Mouse (Mus musculus) spleen, postnatal 36 days (tissue): ENCODE data around the gene Ajm1.
A peak's percentile ranks its signal among the peaks of the same experiment; 100 is the strongest.

Experiments
- DNase-seq, 2 experiments: peaks; one replicate each; pipeline ENCODE4 v3.0.0; 2022; ENCODE audit warnings: low spot score in 2 of 2, mixed read lengths in 1 of 2

The Ajm1 gene

GRCm38 (mm10) chr2:25581294-25581864 is at the start of gene Ajm1:
Gene Ajm1 (minus strand): TSS chr2:25581757.
- peak; percentile 66 to 69 for DNase-seq

GRCm38 (mm10) chr2:25628738-25629137 is 47.2 kb upstream of the Ajm1 start:
- peak in 1 of 2 experiments; percentile 11 for DNase-seq

DNA sequence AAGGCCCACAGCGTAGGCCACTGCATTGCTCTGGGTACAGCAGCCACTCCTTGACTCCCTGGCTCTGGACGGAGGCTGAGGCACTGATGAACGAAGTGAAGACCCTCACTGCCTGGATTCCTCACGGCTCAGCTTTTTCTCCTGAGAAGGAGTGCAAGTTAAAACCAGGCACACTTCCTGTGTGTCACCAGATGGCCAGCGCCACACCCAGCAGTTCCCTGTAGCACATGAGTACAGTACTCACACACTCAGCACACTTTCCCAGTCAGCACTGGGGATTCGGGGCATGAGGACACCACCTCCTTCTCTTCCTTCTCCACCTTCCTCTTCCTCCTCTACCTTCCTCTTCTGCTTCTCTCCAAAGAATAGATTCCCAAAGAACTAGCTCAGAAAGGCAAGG is 46.3 kb upstream of the Ajm1 start, which contains the start of gene Fcna:
Gene Fcna (minus strand): TSS at position 220 of the 400 bp plus-strand sequence.
- no peak for DNase-seq

DNA sequence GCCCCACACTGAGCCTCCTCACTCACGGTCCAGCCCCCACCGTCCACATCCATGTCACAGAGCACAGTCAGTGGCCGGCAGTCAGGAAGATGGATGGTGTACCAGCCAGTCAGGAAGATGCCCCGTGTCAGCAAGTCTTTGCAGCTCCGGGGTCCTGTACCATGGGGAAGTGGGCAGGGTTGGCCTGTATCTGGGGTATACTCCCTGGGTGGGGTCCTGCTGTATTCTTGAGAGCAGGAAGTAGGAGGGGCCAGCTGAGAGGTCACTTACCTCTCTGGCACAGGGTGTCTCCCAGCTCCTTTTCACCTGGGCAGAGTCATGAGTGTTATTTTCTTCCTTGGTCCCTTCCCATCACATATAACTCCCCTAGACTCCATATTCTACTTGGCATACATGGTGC is 44.4 kb upstream of the Ajm1 start:
- DNase-seq: no peak

GRCm38 (mm10) chr2:25621229-25622200 is 40.0 kb upstream of the Ajm1 start, which contains the start of gene Tmem141:
Gene Tmem141 (minus strand): TSS chr2:25622005.
- DNase-seq: peak; percentile 66 to 77

GRCm38 (mm10) chr2:25620852-25621228 is 39.3 kb upstream of the Ajm1 start:
- DNase-seq: no peak

- peak in 1 of 2 experiments; percentile 7 for DNase-seq
Observed at GRCm38 (mm10) chr2:25620386-25620785, 38.8 kb upstream of the Ajm1 start.

- DNase-seq: no peak
Observed at GRCm38 (mm10) chr2:25617578-25617977, 36.0 kb upstream of the Ajm1 start, which contains the start of gene Ccdc183. Gene Ccdc183 (minus strand): TSS chr2:25617678.

GRCm38 (mm10) chr2:25616398-25616797 is 34.8 kb upstream of the Ajm1 start:
- no peak for DNase-seq

GRCm38 (mm10) chr2:25608671-25609070 is 27.1 kb upstream of the Ajm1 start:
- peak in 1 of 2 experiments; percentile 5 for DNase-seq

GRCm38 (mm10) chr2:25607761-25608622 is 26.4 kb upstream of the Ajm1 start, which contains the start of gene Rabl6:
Gene Rabl6 (minus strand): TSS chr2:25608521.
- DNase-seq: peak; percentile 82 to 85

GRCm38 (mm10) chr2:25602526-25602925 is 21.0 kb upstream of the Ajm1 start:
- no peak for DNase-seq

- DNase-seq: no peak
Observed at GRCm38 (mm10) chr2:25600037-25600436, 18.5 kb upstream of the Ajm1 start.

DNA sequence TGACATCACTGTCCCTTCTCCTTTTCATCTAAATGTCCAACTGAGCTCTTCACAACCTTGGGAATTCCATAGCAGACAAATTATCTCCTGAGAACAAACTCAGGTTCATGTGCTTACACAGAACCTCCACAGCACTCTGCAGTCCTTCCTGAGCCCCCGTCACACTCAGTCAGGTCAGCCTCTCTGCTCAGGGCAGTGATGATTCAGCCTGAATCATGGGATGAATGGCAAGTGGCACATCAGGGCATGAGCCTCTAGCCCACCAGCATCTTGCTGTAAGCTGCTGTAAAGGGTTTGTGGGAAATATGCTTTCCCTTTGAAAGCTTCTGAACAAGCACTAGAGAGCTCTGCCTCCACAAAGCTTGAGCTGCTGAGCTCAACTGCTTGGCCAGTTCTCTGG is 17.2 kb upstream of the Ajm1 start:
- no peak for DNase-seq

DNA sequence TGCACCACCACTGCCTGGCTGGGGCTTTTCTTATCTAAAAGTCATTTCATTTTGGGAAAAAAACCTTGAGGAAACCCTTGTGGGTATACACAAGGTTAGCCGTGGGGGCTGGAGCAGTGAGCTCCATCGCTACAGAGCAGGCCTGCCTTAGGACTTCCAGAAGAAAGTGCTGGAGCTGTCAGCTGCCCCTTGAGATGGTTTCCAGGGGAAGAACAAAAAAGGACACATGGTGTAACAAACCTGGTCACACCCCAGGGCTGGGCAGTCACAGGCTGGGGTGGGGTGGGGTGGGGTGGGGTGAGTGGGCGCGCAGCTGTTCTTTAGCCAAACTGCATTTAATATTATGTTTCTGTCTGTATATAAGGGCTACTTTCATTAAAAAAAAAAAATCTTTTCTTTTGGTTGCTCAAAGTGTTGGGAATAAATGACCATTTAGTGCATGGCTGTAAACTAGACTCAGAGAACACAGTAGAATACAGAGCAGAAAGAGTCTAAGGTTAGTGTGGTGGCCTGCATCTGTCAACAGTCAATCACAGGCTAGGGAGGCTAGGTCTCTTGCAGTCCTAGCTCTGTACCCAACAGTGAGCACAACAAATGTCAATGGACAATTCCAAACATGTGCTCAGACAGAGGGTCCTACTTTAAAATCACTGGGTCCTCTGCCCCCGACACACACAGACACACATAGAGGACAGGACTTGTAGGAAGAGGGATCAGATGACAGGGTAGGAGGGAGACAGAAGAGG is 15.4 kb upstream of the Ajm1 start:
- no peak for DNase-seq

GRCm38 (mm10) chr2:25591863-25592262 is 10.3 kb upstream of the Ajm1 start:
- DNase-seq: no peak

- no peak for DNase-seq
Observed at GRCm38 (mm10) chr2:25588227-25588907, 6.8 kb upstream of the Ajm1 start.

- DNase-seq: no peak
Observed at GRCm38 (mm10) chr2:25587290-25587689, 5.7 kb upstream of the Ajm1 start.

GRCm38 (mm10) chr2:25585601-25586000 is 4.0 kb upstream of the Ajm1 start:
- DNase-seq: no peak

DNA sequence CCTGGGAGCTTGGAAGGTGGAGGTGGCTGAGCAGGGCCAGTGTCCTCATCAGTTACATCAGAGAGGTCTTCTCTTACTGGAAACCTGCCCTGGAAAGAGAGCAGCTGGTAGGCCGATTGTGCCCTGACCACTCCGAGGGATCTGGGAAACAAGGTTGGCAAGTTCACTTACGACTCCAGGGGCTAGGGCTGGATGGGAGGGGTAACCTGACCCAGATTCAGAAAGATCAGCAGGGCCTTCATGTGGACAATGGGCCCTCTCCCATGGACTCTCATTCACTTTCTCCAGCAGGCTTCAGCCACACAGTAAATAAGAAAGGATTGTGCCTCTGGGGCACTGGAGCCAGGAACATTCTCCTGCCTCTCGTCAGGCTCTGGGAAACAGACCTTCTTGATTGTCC is 3.3 kb upstream of the Ajm1 start:
- no peak for DNase-seq
